Mouse (Mus musculus): ENCODE results near the gene Fn1.

The Fn1 gene

GRCm38 (mm10) chr1:71605751-71606150, 47.2 kb downstream of the Fn1 start:
- DNase-seq (ENCODE audit: low spot score): no peak

- no peak for DNase-seq (ENCODE audit: low spot score)
These were observed 57.6 kb downstream of the Fn1 start for GRCm38 (mm10) chr1:71595365-71595764.

DNA sequence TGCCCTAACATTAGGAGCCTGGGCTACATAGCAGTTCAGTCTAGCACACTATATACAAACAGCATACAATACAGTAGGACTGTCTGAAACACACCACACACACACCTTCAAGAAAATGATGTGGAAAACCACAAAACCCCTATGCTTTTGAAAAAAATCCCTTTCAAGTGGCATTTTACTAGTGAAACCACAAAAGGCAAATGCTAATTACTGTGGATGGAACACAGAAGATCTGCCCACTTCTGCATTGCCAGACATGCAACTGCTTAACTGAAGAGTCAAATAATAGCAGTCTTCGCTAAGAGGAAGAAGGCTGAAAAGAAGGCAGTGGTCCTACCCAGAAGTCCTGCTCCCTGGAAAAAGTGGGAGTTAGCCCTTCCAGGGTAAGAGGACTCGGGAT, 58.7 kb downstream of the Fn1 start:
- DNase-seq (ENCODE audit: low spot score): no peak

- DNase-seq (ENCODE audit: low spot score): no peak
These were observed 59.8 kb downstream of the Fn1 start for GRCm38 (mm10) chr1:71593184-71593583.

- DNase-seq (ENCODE audit: low spot score): no peak
These were observed 63.0 kb downstream of the Fn1 start for GRCm38 (mm10) chr1:71590038-71590437.

GRCm38 (mm10) chr1:71586658-71587057, 66.3 kb downstream of the Fn1 start:
- no peak for DNase-seq (ENCODE audit: low spot score)

DNA sequence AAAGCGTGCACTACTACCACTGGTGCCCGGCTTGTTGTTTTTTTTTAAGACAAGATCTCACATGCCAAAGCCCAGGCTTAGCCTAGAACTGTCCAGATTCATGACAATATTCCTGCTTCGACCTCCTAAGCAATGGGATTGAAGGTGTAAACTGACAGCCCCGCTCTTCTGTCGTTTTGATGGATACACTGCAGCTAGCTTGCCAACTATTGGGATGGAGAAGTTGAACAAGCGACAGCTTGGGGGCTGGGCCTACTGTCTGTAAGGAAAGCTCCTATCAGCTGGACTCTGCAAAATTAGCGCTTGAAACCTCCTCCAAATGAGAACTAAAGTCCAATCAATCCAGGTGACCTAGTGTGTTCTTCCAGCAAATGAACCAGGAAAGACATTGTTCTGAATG, 69.1 kb downstream of the Fn1 start:
- DNase-seq (ENCODE audit: low spot score): no peak

DNA sequence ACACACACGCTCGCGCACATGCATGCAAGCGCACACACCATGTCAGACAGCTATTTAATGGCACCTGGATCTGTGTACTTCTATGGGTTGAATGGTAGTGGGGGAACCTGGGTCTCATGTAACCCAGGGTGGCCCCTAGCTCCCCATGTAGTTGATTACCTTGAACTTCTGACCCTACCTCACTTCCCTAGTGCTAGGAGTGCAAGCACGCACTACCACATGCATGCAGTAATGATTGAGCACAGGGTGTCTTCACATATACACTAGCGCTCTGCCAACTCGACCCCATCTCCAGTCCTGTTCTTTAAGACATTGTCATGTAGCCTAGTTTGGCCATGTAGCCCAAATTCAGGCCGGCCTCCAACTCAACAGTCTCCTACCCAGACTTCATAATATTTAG, 69.7 kb downstream of the Fn1 start:
- no peak for DNase-seq (ENCODE audit: low spot score)

DNA sequence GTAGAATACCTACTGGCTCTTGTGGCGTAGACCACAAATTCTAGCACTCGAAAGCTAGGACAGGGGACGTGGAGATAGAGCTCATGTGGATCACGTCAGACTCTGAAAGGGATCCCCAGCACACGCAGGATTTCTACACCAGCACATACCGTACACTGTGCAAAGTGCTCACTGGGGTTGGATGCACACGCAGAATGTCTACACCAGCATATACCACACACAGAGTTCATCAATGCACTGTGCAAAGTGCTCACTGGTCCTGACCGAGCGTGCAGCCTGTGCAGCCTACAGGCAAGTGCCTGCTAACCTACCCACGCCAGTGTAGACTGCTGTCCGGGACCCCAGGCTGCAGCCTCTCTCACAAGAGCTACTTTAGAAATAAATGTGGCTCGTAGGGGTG, 72.6 kb downstream of the Fn1 start:
- no peak for DNase-seq (ENCODE audit: low spot score)

DNA sequence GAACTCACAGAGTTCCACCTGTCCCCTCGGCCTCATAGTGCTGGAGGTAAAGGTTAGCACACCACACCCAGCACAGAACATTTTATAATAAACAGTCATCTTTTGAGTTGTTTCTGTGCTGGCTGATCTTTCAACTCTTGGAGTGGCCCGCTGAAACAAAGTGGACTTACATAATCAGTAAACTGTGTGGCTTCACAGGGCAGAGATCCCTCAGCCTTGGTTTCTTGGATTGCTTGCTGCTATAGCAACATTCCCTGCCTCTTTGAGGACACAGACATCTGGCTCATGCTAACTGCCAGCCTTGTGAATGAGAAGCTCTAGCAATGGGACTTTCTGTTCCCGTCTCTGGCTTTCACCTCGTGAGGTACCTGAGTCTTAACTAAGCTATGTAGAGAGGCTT, 73.5 kb downstream of the Fn1 start:
- DNase-seq (ENCODE audit: low spot score): no peak

DNA sequence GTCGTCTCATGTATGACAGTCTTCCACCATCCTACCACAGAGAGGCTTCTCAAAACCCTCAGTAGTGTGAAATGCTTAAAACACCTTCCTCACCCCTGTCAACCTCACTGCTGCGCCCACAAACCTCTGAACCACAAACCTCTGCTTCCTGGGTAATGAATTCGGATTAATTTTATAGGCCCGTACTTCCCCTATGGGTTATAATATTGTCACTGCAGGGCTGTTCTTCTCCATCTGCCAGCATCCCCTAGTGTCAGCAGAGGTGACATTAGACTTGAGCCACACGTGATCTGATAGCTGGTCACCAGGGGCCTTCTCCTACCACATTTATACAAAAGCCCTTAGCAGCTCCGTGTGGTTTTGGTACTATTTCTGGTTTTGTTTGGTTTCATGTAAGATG, 76.2 kb downstream of the Fn1 start:
- DNase-seq (ENCODE audit: low spot score): no peak

DNA sequence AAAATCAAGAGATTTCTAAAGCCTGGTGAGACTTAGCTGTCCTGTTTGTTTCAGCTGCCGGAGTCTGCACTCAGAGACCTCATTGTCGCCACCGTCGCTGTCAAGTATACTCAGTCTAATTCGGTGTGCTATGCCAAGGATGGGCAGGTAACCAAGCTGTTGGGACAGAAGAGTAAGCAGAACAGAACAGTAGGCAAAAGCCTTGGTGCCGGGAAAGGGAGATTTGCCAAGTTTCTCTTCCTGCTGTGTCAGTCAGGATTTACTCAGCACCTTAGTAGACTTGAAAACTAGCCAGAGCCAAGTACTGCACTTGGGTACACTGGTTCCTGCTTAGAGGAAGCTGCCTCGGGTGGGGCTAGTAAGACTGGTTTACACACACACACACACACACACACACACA, 77.0 kb downstream of the Fn1 start:
- DNase-seq (ENCODE audit: low spot score): no peak

GRCm38 (mm10) chr1:71570116-71570515, 82.9 kb downstream of the Fn1 start:
- no peak for DNase-seq (ENCODE audit: low spot score)

GRCm38 (mm10) chr1:71567884-71568605, 85.0 kb downstream of the Fn1 start:
- no peak for DNase-seq (ENCODE audit: low spot score)

- DNase-seq (ENCODE audit: low spot score): no peak
These were observed 88.7 kb downstream of the Fn1 start for GRCm38 (mm10) chr1:71564291-71564690.

DNA sequence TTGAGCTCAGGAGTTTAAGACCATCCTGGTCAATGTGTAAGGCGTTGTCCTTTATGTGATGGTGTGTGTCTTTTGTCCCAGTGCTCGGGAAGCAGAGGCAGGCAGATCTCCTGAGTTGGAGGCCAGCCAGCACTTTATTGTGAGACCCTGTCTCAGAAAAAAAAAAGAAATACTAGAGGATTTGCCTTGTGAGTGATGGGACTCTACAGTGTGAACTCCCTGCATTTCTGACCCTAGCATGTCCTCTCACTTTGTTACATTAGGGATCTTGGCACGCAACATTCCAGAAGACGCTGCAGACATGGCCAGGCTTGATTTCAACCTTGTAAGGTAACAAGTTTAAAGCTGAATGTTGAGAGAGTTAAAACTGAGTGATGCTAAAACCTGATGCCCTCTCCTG, 92.4 kb downstream of the Fn1 start:
- DNase-seq (ENCODE audit: low spot score): no peak

GRCm38 (mm10) chr1:71556688-71557612, 96.0 kb downstream of the Fn1 start, which contains the start of gene Atic:
TSS of gene Atic (plus strand) at chr1:71557150.
- DNase-seq (ENCODE audit: low spot score): peak; percentile 97

DNA sequence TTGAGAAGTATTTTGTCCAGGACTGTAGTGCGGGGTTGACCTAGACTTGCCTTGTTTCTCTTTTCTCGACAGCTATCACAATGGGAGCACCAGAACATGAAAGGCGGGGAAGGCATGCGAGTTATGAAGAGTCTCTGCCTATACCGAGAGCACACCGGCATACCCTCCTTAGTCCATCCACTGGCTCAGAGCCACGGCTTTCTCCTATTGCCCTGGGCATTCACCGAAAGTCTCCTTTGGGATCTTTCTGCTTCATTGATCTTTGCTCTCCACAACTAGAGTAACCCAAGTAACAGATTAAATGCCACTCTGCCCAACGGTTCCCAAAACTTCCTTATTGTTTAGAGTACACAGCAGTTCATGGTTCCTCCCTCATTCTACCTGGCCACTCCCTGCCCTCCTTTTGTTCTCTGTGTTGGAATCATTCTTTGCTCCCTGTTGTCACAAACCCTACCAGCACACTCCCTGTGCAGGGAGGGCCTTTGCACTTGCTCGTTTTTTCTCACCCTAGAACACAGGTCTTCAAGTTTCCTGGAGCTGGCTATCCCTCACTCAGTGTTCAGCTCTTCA, 102.3 kb downstream of the Fn1 start:
- no peak for DNase-seq (ENCODE audit: low spot score)

GRCm38 (mm10) chr1:71540437-71540836, 112.6 kb downstream of the Fn1 start:
- DNase-seq (ENCODE audit: low spot score): no peak

DNA sequence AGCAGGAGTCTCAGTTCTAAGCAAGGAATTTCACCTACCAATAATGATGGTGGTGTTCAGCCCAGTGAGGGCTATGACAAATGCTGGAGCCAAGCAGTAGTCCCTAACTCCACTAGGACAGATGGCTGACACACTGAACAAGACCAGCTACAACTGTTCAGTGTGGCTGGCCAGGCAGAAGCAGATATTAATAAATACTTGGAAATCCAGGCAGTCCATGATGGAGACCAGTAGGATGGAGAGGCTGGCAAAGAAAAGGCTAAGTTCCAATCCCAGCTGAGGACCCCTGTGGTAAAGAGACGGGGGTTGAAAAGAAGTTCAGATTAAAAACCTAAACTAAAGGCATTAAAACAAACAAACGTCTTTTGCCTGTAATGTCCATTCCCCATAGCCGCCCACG, 113.4 kb downstream of the Fn1 start:
- no peak for DNase-seq (ENCODE audit: low spot score)

Data from embryo, embryonic 10 days (tissue).